Mouse (Mus musculus) left cerebral cortex, adult 11 months (tissue): ENCODE data around the gene Ranbp3.

Experiments used
- DNase-seq: peaks from one replicate; pipeline ENCODE4 v3.0.0; 2022; ENCODE audit warnings: low spot score

Ranbp3 gene

DNA sequence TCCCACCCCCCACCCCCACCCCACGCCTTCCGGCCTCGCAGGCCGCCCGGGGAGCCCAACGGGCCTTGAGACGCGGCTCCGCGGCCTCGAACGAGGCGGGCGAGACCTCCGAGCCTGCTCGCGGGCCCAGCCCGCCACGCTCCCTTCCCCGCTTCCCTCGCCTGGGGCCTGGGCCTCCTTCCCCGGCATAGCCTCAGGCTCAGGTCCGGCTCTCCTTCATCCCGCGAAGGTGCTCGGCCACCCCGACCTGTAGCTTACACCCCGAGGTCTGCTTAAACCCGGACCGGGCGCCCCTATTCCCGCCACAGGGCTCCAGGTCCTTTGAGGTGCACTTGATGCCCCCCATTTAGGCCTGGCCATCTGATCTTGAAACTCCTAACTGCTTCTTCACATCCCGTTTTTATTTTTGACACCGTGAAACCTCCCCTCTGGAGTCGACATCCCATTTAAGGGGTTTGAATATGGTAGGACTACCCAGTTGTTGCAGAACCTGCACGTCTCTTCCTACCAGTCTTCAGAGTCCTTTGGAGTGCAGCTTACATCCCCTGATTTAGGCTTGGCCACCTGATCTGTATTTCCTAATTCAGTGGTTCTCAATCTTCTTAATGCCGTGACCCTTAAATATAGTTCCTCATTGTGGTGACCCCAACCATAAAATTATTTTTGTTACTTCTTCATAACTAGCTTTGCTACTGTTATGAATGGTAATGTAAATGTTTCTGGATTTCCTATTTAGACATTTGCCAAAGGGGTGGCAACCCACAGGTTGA lies 738 bp downstream of the Ranbp3 start:
- no peak for DNase-seq

DNA sequence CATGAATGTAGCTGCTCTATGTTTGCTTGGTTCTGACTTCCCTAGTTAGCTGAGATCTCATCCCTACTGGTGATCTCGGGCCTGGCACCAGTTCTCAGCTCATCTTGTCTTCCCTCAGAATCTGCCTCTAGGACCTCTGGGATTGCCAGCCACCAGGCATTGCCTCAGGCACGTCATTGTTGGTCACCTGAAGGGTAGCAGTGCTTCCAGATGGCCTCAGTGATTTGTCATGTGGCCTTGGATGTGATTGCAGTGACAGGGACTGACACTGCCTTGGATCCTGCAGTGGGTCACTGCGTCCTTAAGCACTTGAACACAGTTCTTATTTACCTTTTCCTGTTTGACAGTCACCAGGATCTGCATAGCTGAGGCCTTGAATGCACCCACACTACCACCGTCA lies 8.7 kb downstream of the Ranbp3 start:
- no peak for DNase-seq

DNA sequence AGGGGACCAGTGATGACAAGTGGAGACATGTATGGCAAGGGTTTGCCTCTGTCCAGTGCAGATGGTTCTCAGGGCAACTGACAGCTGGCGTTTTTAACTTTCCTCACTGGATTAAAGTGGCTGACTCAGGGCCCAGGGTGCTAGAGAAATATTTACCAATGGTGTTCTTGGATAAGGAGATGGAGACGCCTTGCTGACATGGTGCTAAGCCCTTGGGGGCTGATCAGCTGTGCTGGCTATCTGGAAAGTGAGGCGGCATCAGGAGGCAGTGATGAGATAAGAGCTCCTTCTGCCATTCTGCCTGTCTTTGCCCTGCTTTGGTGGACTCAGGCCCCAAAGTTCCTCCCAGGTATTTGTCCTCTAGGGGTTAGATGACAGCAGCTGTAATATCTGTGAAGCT lies 9.8 kb downstream of the Ranbp3 start:
- no peak for DNase-seq

DNA sequence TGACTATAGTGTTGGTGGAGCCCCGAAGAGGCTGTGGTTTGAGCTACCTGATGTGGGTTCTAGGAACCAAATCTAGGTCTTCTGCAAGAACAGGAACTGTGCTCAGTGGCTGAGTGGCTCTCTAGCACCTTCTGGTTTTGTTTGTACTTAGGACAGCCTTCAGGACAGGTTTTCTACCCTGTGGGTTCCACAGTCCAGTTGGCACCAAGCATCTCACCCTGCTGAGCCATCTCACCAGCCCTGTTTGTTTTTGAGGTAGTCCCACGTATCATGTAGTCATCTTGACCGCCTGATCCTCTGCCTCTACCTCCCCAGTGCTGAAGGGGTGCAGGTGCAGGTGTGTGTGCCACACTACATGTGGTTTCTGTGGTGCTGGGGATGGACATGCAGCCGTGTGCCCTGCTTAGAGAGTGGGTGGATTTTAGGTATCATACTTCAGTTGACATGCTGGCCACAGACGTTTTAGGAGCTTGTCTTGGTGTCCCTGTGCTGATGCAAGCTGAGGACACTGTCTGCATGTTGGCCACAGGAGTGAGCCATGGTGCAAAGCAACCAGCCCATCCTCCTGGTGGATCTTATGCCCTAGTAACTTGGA lies 10.5 kb downstream of the Ranbp3 start:
- DNase-seq = no peak

DNA sequence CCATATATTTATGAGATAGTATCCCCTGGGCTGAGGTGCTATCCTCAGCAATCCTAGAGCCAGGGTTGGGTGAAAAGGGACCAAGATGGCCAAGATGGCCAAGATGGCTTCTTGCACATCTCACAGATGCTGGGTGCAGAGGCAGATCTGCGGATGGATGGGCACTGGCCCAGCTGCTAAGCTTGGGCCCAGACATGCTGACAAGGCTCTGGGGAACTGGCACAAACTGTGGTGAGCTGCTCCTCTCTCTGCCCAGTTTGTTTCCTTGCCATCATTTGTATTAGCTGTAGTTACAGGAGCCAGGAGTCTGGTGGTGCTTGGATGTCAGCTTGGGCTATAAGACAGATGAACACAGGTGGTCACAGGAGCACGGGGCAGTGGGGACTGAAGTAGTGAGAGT lies 11.6 kb downstream of the Ranbp3 start:
- DNase-seq = no peak

DNA sequence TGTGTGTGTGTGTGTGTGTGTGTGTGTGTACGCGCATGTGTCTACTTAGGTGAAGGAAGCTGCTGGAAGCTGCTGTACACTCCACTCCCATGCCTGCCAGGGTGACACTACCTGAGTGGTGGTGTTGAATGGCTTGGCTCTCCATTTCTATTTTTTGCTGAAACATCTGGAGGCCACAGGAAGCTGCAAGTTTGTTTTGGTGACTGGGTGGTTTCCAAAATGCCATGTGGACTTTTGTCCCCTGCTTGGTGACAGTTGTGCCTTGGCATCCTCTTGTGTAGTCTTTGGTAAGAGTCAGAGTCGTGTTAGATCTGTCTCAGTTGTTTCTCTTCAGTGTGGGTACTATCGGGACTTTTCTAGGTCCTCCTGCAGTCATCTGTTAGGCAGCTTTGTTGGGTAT lies 13.7 kb downstream of the Ranbp3 start:
- DNase-seq = no peak

DNA sequence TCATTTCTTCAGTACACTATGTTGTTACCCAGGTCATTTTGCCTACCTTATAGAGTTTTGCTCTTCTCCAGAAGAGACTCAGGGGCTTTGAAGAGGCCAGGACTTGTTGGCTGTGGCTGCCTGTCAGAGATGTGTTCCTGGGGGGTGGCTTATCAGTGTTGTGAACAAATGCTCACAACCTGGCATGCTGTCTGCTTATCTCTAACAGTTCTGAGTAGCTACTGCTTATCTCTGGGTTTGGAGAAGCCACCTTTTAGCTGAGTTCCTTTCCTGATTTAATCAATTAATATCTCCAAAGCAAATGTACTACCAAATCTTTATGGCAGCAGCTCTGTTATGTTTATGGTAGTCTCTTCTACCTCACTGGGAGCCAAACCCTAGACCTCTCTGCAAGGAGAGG lies 15.0 kb downstream of the Ranbp3 start:
- DNase-seq = no peak

DNA sequence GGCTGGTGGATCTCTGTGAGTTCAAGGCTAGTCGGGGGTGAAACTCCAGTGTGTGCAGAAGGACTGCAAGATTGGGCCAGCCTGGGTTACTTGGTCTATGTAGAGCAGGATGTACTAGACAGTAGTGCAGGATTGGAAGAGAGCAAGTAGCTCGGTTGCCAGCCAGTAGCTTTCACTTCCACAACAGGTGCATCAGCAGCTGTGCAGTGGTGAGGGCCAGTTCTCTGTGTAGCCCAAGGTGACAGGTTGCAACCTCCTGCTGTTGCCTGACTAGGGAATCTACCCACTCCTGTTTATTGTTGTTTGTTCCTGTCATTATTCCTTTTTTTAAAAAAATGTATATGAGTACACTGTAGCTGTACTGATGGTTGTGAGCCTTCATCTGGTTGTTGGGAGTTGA lies 15.6 kb downstream of the Ranbp3 start:
- no peak for DNase-seq

DNA sequence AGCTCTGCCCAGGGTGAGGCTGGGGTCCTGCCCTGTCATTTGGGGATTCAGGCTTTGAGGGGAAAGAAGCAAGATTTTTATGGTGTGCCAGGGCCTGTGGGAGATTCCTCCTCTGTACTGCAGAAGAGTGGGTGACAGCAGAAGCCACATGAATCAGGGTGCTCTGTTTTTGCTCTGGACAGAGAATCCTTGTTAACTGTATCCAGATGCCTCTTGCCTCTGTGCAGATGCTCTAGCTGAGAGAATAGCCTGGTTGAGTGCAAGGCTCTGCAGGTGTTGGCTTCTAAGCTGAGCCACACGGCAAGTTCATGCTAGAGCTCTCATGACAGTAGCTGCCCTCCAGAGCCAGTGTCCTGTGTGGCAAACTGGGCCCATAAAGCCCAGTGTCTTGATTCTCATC lies 20.3 kb downstream of the Ranbp3 start:
- DNase-seq = no peak

DNA sequence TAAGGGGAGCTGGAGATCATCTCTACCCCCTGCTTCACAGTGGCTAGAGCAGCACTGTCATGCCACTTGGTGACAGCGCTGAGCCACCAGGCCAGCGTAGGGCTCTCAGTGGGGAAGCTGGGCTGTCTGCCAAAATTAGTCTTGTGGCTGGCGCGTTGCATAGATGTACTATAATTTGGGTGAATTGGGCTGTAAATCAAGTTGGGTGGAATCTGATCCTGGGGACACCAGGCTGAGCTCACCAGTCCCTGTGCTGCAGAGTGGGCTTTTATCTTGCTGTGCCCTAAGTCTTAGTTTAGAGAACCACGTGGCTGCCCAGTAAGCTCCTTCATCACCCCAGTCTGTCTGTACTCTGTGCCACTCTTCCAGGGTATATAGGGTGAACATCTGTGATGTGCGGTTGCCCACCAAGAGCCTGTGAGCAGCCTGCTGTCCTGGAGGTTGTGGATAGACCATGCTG lies 20.8 kb downstream of the Ranbp3 start:
- DNase-seq = peak; percentile 63

DNA sequence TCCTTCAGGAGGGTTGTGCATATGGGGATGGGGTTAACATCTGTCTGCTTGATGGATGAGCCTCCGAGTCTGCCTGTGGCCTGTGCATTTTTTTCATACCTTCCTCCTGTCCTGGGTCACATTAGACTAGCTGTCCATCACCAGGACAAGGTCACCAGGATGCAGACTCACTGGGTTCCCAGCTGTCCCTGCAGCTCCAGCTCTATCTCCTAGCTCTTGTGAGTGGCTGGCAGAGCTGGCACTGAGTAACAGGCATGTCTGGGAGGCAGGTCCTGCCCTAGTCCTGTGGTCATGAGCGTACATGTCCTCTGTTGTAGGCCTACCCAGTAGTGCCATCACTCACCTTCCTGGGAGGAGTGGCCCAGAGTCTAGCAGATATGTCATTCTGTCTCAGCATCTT lies 27.4 kb downstream of the Ranbp3 start:
- DNase-seq = no peak

DNA sequence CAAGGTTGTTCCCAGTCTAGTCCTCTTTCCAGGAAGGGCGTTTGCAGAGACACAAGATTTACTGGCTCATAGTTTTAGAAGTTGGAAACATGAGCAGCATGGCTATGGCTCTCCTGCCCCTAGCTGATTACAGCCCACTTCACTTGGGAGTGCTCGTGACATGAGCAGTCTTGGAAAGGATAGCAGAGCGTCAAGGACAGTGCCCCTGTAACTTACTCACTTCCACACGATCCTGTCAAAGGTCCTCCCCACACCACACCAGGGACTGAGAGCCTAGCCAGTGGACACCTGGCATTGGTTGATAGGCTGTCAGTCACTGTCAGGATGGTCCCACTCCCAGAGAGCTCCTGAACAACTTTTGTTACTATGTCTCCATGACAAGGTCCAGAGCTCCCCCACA lies 29.9 kb downstream of the Ranbp3 start:
- no peak for DNase-seq

DNA sequence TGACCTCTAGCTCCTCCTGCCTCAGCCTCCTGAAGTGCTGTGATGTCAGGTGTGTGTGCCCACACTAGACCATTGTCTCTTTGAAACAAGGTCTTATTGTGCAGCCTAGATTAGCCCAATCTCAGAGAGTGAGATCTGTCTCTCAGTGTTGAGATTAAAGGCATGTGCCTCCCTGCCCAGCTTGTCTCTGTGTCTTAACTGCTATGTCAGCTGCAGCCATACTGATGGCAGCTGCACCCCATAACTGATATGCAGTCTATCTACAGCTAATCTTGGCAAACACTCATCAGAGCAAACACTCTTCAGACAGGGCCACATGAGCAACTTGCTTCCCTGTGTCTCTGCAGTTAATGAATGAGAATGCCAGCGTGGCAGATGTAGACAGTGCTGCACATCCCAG lies 33.4 kb downstream of the Ranbp3 start:
- no peak for DNase-seq

DNA sequence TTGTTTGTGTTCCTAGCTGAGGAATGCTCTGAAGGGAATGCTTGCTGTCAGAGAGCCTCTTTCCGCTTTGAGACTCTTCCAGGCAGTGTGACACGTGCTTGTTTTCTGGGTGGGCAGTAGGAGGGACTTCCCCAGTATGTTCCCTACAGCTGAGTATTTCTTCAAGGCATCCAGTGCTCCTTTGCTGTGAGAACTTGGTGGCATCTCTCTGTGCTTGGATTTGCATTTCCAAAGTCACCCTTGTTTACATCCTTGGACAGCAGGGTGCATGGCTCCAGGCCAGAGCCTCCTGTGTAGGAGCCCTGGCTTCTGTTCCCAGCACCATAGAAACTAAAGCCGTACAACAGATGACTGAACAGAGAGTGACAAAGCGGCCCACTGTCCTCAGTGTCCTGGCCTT lies 35.6 kb downstream of the Ranbp3 start:
- no peak for DNase-seq

DNA sequence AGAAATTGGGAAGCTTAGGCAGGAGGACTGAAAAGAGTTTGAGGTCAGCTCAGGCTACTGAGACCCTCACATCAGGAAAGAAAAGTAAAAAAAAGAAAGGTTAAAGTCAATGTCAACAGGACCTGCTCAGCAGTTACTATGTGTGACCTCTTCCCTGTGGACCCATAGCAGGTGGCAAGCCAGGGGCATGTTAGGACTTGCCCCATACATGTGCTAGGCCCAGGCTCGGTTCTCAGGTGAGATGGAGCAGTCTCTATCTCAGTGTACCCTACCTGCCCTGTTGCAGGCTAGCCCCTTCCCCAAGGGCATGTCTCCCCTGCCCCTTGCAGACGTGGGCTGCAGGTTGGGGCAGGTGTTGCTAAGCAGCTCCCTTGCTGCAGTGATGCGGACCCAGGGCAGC lies 36.6 kb downstream of the Ranbp3 start:
- no peak for DNase-seq

DNA sequence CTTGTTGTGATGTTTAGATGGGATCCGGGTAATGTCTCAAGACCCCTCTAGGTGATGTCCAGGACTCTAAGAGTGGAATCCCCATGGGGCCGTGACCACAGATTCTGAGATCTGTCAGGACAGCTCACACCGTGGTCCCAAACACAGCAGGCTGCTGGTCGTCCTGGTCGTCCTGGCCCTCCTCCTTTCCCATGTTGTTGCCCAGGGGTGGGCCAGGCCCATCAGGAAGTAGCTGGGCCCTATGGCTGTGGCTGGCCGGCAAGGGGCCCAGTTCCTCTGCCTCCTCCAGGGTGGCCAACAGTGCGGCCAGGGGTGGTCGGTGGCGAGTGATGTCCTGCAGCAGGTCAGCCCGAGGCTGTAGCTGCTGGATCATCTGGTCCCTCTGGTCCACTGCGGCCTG lies 42.3 kb downstream of the Ranbp3 start:
- DNase-seq = no peak

DNA sequence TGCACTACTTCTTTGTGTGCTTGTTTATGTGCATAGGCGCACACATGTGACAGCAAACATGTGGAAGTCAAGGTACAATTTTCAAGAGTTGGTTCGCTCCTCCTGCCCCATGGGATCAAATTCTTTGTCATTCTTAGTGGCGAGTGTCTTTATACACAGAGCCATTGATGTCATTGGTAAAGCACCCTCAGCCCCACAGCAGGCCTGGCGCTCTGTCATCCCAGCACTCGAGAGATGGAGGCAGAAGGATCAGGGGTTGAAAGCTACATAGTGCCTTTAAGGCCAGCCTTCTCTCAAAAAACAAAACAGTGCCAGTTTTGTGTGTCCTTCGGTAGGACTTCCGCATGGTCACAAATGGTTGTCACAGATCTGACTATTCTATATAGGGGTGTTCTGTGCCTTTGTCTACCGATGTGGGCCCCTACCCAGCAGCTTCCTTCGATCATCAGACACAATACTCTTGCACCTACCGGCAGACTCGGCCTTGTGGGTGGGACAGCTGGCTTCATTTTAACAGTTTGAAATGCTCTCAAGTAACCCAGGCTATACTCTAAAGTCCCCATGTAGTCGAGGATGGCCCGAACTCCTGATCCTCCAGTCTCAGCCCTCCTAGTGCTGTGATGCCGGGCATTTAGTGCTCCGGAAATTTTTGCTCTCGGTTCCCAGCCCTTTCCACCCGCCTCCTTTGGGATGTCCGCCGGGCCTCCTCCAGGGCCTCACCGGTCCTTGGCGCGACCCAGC lies 43.0 kb downstream of the Ranbp3 start:
- no peak for DNase-seq

DNA sequence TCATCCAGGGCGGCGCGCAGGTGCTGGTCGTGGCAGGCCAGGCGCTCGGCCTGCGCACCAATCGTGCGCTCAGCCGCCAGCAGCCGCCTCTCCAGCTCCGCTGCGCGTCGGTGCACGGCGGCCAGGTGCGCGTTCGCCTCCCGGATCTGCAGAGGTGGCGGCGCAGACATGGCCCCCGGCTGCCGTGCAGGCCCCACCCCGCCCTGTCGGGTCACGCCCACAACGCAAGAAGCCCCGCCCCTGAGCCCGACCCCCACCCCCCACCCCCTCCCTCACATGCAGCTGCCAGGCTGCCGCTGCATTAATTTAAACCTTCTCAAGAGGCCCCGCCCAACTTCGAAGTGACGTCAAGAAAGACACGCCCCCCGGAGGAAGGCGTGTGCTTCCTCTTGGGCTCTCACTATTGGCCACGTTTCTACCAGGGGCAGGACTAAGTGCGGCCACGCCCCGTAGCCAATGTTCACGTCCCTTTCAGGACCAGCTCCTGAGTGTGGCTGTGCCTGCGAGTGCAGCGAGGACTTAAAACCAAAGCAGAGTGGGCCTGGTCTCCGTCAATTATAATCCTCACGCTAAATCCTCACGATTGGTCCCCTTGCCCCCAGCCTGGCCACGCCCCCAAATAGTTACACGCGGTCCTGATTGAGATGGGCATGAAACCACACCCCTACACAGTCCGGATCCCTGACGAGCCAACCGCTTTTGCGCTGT lies 43.7 kb downstream of the Ranbp3 start:
- peak; percentile 98 for DNase-seq

DNA sequence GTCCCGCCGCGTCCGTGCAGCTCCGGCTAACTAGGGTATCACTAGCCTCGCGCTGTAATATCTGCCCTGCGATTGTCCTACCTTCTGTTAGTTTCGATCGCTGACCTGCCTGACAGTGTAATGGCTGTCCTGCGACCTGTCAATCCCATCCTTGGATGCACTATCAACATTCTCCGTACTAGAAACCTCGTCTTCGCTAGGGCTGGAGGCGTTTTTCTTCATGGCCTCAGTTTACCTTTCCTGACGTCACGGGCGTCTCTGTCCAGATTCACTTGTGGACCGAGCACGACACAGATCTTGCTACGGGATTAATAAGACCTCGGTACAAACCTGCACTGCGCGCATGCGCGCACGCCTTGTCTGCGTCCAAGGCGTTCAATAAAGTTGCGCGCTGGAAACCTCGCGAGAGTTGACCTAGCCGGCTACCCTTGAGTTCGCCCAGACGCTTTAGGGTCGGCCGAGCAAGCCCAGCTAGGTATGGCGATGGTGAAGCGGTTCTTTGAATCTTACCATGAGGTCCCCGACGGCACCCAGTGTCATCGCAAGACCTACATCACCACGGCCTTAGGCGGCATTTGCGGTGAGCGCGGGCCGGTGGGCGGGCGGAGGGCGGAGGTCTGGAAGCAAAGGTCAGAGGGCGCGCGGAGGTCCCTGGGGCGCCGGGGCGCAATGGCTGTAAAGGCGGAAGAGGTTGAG lies 44.4 kb downstream of the Ranbp3 start, which contains the start of the genes Ndufa11 and Vmac:
Gene Ndufa11 (plus strand): TSS at position 405 of the 696 bp plus-strand sequence.
Gene Vmac (minus strand): TSS at position 660 of the 696 bp plus-strand sequence.
- peak; percentile 88 for DNase-seq

DNA sequence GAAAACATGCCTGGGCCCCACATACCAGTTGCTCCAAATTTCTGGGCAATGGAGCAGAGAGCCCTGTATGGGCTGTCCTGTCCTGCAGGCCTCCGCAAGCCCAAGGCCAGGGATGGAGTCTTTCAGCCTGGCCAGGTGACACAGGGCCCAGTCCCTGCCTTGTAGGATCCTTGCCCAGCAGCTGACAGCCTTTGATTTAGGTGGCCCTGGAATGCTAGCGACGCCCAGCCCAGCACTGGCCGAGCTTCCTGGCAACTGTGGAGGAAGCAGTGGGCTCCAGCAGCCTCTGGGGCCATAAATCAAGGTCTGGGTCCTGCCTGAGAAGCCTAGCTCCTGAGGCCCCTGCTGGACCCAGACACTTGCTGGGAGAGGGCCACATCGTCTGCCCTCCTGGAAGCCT lies 49.3 kb downstream of the Ranbp3 start:
- DNase-seq = no peak

DNA sequence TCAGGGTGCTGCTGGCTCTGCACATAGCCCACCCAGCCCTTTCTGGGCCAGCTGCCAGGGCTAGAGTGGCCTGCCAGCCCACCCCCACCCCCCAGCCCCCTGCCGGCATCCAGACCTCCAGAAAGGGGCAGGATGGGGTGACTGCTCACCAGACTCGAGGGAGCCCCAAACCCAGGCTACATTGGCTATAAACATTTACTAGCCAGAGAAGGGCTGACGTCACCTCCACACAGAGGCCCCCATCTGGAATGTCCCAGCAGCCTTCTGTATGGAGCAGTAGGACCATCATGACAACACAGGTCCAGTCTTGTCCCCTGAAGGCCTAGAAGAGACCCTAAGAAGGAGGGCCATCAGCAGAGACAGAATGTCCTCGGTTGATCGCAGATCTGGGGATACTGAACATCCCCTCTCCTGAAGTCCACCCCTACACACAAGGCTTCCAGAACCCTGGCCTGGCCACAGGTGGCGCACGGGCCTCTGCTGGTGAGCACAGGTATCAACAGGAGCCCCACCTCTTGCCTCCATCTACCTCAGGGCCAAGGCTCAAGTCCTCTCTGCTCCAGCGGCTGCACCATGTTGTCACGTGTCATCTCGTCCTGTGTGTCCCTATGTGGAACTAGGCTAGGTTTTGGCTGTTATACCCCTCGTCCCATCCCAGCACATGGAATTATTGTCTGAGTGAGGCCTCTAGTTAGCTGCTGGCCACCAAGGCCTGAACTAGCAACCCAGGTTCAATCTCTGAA lies 50.5 kb downstream of the Ranbp3 start:
- no peak for DNase-seq
